Mouse (Mus musculus) liver, embryonic 15.5 days (tissue): ENCODE data around the gene Krtap16-1. TPM values are rescaled to one million over a fixed set of nuclear protein-coding genes. Genes with fewer than 3 reads are reported as not detected.

Experiments used
- ATAC-seq: fragments of 200-750 bp; cut with Nextera tagmentation; 2 replicates; pipeline ENCODE4 v1.8.0; 2017; ENCODE audit warnings: moderate number of reproducible peaks, mild to moderate bottlenecking, moderate library complexity; ENCODE audit not compliant: insufficient read depth
- H3K27ac ChIP-seq: fragments of 300-500 bp; sonication (generic); replicated peaks from 2 replicates; pipeline ENCODE4 v1.5.1; 2015; ENCODE audit warnings: mild to moderate bottlenecking, inconsistent platforms
- H3K27me3 ChIP-seq: fragments of 300-500 bp; sonication (generic); 2 replicates; pipeline ENCODE4 v1.6.1; 2015; ENCODE audit warnings: mild to moderate bottlenecking, inconsistent platforms
- H3K36me3 ChIP-seq: fragments of 300-500 bp; sonication (generic); replicated peaks from 2 replicates; pipeline ENCODE4 v1.6.1; 2015; ENCODE audit warnings: moderate library complexity, mild to moderate bottlenecking, inconsistent platforms
- H3K4me1 ChIP-seq: fragments of 300-500 bp; sonication (generic); replicated peaks from 2 replicates; pipeline ENCODE4 v1.6.1; 2015; ENCODE audit warnings: inconsistent platforms
- H3K4me2 ChIP-seq: fragments of 300-500 bp; sonication (generic); 2 replicates; pipeline ENCODE4 v1.6.1; 2015; ENCODE audit warnings: moderate library complexity, mild to moderate bottlenecking, inconsistent platforms
- H3K4me3 ChIP-seq: fragments of 300-500 bp; sonication (generic); replicated peaks from 2 replicates; pipeline ENCODE4 v1.5.1; 2015; ENCODE audit warnings: mild to moderate bottlenecking, inconsistent platforms
- H3K9ac ChIP-seq: fragments of 300-500 bp; sonication (generic); 2 replicates; pipeline ENCODE4 v1.6.1; 2015; ENCODE audit warnings: moderate library complexity, mild to moderate bottlenecking, inconsistent platforms
- H3K9me3 ChIP-seq: fragments of 300-500 bp; sonication (generic); replicated peaks from 2 replicates; pipeline ENCODE4 v1.6.1; 2016; ENCODE audit warnings: inconsistent platforms
- WGBS: fragments of 180-500 bp; shearing (Covaris S2); methylation state at CpG from one replicate; pipeline ENCODE4 v1.1.7; 2015; ENCODE audit warnings: mixed read lengths; ENCODE audit not compliant: insufficient replicate concordance; 5-methylcytosine and 5-hydroxymethylcytosine counted together
- polyA plus RNA-seq: library from polyadenylated mRNA; unstranded; fragments of >200 nt; fragmentation: Nextera tagmentation; extraction: Ambion mirVana; gene quantifications from 2 replicates; pipeline ENCODE4 v1.2.1, GENCODE M21; 2015

Krtap16-1 gene
- polyA plus RNA-seq, 1 experiment from 2014 or later: not detected

DNA sequence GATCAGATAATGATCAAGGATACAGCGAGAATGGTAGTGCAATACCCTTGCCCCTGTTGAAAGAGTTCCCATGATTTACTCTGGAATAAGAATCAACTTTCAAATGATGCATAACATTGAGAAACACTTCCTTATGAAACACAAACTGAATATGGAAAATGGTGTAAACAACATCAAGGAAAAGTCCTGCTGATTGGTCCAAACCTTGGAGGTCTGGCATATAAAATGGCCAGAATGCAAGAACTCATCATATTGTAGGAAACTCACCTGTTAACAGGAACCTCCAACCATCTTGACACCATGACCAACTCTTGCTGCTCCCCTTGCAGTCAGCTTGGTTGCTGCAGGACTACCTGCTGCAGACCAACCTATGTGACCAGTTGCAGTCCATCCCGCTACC lies 38.2 kb downstream of the Krtap16-1 start, which contains the start of gene Krtap9-5:
Krtap9-5 (plus strand) TSS at position 301 of the 400 bp plus-strand sequence.
- Histone ChIP-seq H3K27me3 (no peaks in the 10 kb centered on the region), H3K4me1 (no peaks in the 10 kb centered on the region), H3K27ac (no peak within 1 kb of the TSS), H3K9ac (no peak within 1 kb of the TSS), H3K36me3 (no peaks in the 10 kb centered on the region), H3K4me2 (no peak within 1 kb of the TSS), H3K9me3 (no peaks in the 10 kb centered on the region), H3K4me3 (no peak within 1 kb of the TSS)
- ATAC-seq: no peak
- 53% methylated on average over 2 of the region's 2 CpGs for WGBS

DNA sequence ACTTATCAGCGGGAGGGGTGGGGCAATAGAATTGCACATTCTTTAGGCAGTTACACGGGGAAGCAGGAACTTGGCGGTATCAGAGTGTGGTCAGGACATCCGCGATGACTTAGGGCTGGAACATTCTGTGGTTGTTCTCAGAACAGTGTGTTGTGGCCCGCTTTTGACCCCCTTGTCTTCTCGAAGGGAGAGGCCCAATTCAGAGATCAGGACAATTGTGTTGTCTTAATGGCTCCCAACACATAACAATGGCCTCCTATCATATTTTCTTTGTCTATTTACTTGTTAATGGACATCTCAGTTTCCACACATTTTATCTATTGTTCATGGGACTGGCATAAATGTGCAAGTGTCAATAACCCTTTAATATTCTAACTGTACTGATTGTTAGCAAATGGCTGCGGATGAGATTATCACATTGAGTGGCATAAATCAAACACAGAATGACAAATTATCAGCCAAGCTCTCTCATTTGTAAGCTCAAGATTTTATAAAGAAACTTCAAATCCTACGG lies 48.6 kb downstream of the Krtap16-1 start:
- Histone ChIP-seq H3K27me3 (no peaks in the 10 kb centered on the region), H3K4me1 (no peaks in the 10 kb centered on the region), H3K9ac (no peak overlapping the region), H3K27ac (no peak overlapping the region), H3K9me3 (no peaks in the 10 kb centered on the region), H3K36me3 (no peaks in the 10 kb centered on the region), H3K4me2 (no peak overlapping the region), H3K4me3 (no peak overlapping the region)
- WGBS: 59% methylated on average over 9 of the region's 9 CpGs
- ATAC-seq: no peak

DNA sequence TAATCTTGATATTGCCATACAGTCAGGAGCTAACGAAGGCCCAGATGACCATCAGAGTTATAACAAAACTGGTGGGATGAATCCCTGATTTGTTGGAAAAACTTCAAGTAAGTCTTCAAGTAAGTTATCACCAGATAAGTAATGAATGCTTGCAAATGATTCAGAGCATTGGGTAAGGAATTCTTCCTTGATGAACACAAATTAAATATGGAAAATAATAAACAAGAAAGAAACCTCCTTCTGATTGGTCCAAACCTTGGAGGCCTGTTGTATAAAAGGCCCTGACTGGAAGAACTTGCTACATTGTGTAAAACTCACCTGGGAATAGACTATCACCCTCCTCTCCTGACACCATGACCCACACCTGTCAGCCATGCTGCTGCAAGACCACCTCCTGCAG lies 50.4 kb downstream of the Krtap16-1 start, which contains the start of gene Krtap31-2:
Krtap31-2 (plus strand) TSS at position 301 of the 400 bp plus-strand sequence.
- no peak within 1 kb of the TSS for H3K27ac ChIP-seq
- no peak within 1 kb of the TSS for H3K4me2 ChIP-seq
- ATAC-seq: no peak
- no peaks in the 10 kb centered on the region for H3K4me1 ChIP-seq
- H3K9me3 ChIP-seq: no peaks in the 10 kb centered on the region
- H3K9ac ChIP-seq: no peak within 1 kb of the TSS
- 50% methylated on average over 1 of the region's 1 CpGs for WGBS
- no peak within 1 kb of the TSS for H3K4me3 ChIP-seq
- H3K36me3 ChIP-seq: no peaks in the 10 kb centered on the region
- no peaks in the 10 kb centered on the region for H3K27me3 ChIP-seq

Other genes starting within 250 kb of the Krtap16-1 start
- gene Gm11595, start 213.7 kb downstream of the Krtap16-1 start, polyA plus RNA-seq: not detected in 2 replicates
- not detected in 2 replicates for gene Krtap4-8, start 205.9 kb downstream of the Krtap16-1 start, polyA plus RNA-seq
- gene Krtap4-9, start 201.4 kb downstream of the Krtap16-1 start, polyA plus RNA-seq: not detected in 2 replicates
- not detected in 2 replicates for gene Gm11596, start 193.1 kb downstream of the Krtap16-1 start, polyA plus RNA-seq
- gene Gm11569, start 187.7 kb downstream of the Krtap16-1 start, polyA plus RNA-seq: not detected in 2 replicates
- gene Gm11554, start 182.2 kb downstream of the Krtap16-1 start, polyA plus RNA-seq: not detected in 2 replicates
- not detected in 2 replicates for gene Krtap4-13, start 176.7 kb downstream of the Krtap16-1 start, polyA plus RNA-seq
- gene Gm11564, start 170.9 kb downstream of the Krtap16-1 start, polyA plus RNA-seq: not detected in 2 replicates
- not detected in 2 replicates for gene 2300003K06Rik, start 148.5 kb downstream of the Krtap16-1 start, polyA plus RNA-seq
- gene Krtap4-16, start 135.0 kb downstream of the Krtap16-1 start, polyA plus RNA-seq: not detected in 2 replicates
- gene Gm11568, start 128.7 kb downstream of the Krtap16-1 start, polyA plus RNA-seq: not detected in 2 replicates
- not detected in 2 replicates for gene Gm11559, start 122.1 kb downstream of the Krtap16-1 start, polyA plus RNA-seq
- not detected in 2 replicates for gene Krtap9-1, start 113.2 kb downstream of the Krtap16-1 start, polyA plus RNA-seq
- not detected in 2 replicates for gene Gm11567, start 107.4 kb downstream of the Krtap16-1 start, polyA plus RNA-seq
- gene Krtap31-1, start 78.7 kb downstream of the Krtap16-1 start, polyA plus RNA-seq: not detected in 2 replicates
- gene Gm11565, start 71.8 kb downstream of the Krtap16-1 start, polyA plus RNA-seq: not detected in 2 replicates
- gene Krtap31-2, start 50.3 kb downstream of the Krtap16-1 start, polyA plus RNA-seq: not detected in 2 replicates
- not detected in 2 replicates for gene Krtap9-5, start 38.1 kb downstream of the Krtap16-1 start, polyA plus RNA-seq
- not detected in 2 replicates for gene Krtap29-1, start 7.5 kb downstream of the Krtap16-1 start, polyA plus RNA-seq
- not detected in 2 replicates for gene Krtap17-1, start 7.4 kb upstream of the Krtap16-1 start, polyA plus RNA-seq
- gene Krt33a, start 29.6 kb upstream of the Krtap16-1 start, polyA plus RNA-seq: not detected in 2 replicates
- not detected in 2 replicates for gene Krt33b, start 43.3 kb upstream of the Krtap16-1 start, polyA plus RNA-seq
- not detected in 2 replicates for gene Krt34, start 55.0 kb upstream of the Krtap16-1 start, polyA plus RNA-seq
- not detected in 2 replicates for gene Krt31, start 64.0 kb upstream of the Krtap16-1 start, polyA plus RNA-seq
- not detected in 2 replicates for gene Krt32, start 101.6 kb upstream of the Krtap16-1 start, polyA plus RNA-seq
- gene Krt35, start 109.6 kb upstream of the Krtap16-1 start, polyA plus RNA-seq: not detected in 2 replicates
- gene Krt36, start 119.0 kb upstream of the Krtap16-1 start, polyA plus RNA-seq: not detected in 2 replicates
- 0.36 TPM in 1 of 2 replicates, not detected in the other for gene Krt13, start 135.0 kb upstream of the Krtap16-1 start, polyA plus RNA-seq
- 0.16 and 0.84 TPM in 2 replicates for gene Krt15, start 149.3 kb upstream of the Krtap16-1 start, polyA plus RNA-seq
- 3.6 and 4.2 TPM in 2 replicates for gene Krt19, start 162.1 kb upstream of the Krtap16-1 start, polyA plus RNA-seq
- gene Krt9, start 206.6 kb upstream of the Krtap16-1 start, polyA plus RNA-seq: not detected in 2 replicates
- 0.50 and 0.76 TPM in 2 replicates for gene Krt14, start 221.0 kb upstream of the Krtap16-1 start, polyA plus RNA-seq